Mouse (Mus musculus): Measurements from ENCODE around the gene Ccm2l. TPM values are rescaled to one million over a fixed set of nuclear protein-coding genes. Genes with fewer than 3 reads are reported as not detected.

The Ccm2l gene
- total RNA-seq (2023): not detected

DNA sequence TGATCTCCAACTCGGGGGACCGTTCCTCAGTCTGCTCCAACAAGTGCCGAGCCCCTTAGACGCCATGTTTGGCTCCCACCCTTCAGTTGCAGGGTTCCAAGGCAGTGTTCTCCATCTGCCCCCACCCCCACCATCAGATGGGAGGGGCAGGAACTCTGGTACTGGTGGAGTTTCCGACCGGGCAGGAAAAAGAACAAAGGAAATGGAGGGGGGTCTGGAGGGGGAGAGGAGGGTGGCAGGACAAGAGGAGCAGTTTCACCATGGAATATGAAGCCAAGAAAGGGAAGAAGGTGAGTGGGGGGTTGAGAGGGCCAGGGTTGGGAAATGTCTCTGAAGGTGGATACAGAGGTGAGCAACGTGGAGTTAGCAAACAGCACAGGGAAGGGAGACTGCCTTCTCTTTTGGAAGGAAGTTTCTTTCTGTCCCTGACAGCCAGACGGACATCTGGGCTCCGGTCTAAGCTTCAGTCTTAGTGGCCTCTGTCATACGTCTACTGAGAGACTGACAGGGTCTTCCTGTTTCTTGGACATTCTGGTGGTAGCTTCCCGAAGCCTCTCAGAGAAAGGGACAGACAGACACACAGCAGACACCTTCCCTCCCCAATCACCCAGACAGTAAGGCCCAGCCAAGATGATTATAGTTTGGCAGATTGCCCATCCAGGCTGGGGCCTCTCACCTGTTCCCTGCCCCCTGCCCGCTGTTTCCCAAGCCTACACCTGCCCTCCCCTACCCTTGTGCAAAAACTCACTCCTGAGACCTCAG lies at the start of gene Ccm2l:
TSS of gene Ccm2l (plus strand) at position 209 of the 762 bp plus-strand sequence.

DNA sequence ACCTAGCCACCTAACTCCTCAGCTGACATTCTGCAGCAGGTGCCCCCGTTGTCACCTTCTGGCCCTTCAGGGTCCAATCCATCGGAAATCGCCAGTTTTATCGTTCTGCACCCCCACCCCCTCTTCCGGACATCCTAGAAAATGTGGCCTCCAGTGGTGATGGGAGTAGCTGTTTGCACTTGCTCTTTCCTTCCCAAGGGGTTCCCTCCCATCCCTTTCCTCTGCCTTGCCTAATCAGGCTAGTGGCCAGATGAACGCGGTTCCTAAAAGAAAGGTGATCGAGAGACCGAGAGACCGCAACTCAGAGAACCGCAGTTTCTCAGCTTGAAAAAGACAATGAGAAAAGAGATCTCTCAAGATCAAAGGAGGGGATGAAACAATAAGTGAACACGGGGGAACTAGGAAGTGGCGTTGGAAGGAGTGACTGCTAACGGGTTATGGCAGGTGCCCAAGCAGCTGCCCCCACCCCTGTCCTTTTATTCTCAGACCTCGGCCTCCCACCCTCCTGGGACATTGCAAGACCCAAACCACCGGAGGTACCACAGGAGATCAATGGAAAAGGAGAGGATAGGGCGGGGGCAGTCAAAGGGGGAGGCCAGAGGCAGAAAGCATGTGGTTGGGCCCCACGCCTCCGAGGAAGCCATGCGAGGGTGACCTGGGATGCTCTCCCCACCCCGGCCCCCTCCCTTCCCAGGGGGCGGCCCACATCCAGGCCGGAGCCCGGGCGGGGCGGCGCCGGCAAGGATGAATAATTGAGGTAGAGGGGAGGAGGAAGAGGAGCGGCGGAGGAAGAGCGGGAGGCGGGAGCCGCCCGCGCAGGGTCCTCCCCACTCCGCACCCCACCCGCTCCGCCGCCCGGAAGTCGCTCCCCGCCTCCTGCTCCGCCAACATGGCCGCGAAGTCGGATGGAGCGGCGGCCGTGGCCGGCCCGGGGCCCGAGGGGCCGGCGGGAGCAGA lies 34.4 kb upstream of the Ccm2l start, which contains the start of gene Xkr7:
TSS of gene Xkr7 (plus strand) at position 727 of the 957 bp plus-strand sequence.

GRCm38 (mm10) chr2:153108313-153109264 lies 42.8 kb downstream of the Ccm2l start, which contains the start of gene Hck:
Gene Hck, plus strand, starts transcription at chr2:153108468.

Other genes starting within 250 kb of the Ccm2l start
- gene Bcl2l1, start 234.2 kb upstream of the Ccm2l start, total RNA-seq (2023): 1 to 10 TPM; 7.6 to 9.0 TPM
- gene Tpx2, start 218.0 kb upstream of the Ccm2l start, total RNA-seq (2023): 1 to 10 TPM; 1.0 to 2.8 TPM
- not detected for gene Mylk2, start 154.6 kb upstream of the Ccm2l start, total RNA-seq (2023)
- not detected for gene Foxs1, start 132.7 kb upstream of the Ccm2l start, total RNA-seq (2023)
- gene Dusp15, start 114.3 kb upstream of the Ccm2l start, total RNA-seq (2023): not detected
- not detected for gene Ttll9, start 103.5 kb upstream of the Ccm2l start, total RNA-seq (2023)
- 10 to 100 TPM; 64.1 to 91.3 TPM for gene Pdrg1, start 50.5 kb upstream of the Ccm2l start, total RNA-seq (2023)
- not detected for gene Xkr7, start 34.1 kb upstream of the Ccm2l start, total RNA-seq (2023)
- 100 to 1,000 TPM; 142 to 161 TPM for gene Hck, start 42.5 kb downstream of the Ccm2l start, total RNA-seq (2023)
- gene Tm9sf4, start 95.3 kb downstream of the Ccm2l start, total RNA-seq (2023): 10 to 100 TPM; 71.6 to 71.8 TPM
- 10 to 100 TPM; 17.9 to 19.4 TPM for gene Tspyl3, start 159.5 kb downstream of the Ccm2l start, total RNA-seq (2023)
- 10 to 100 TPM; 24.7 to 29.7 TPM for gene Plagl2, start 175.5 kb downstream of the Ccm2l start, total RNA-seq (2023)
- gene Pofut1, start 175.6 kb downstream of the Ccm2l start, total RNA-seq (2023): 10 to 100 TPM; 34.0 to 37.9 TPM
- gene Kif3b, start 225.5 kb downstream of the Ccm2l start, total RNA-seq (2023): 10 to 100 TPM; 19.0 to 20.5 TPM